Comparison of ENCODE assay signal across 13 mouse cellular contexts in genomic region chr12:76548082-76548423, GRCm38 (mm10). TPM values are rescaled to one million over a fixed set of nuclear protein-coding genes. Genes with fewer than 3 reads are reported as not detected.
DNase-seq lines count a peak whose midpoint lies in the region; ATAC-seq and TF ChIP-seq lines count a peak whose summit lies in the region.
"Had no signal": no experiment of that assay in that cellular context is flagged by ENCODE, and none has a peak within 500 bp of the region (broad histone marks: within the 10 kb centered on the region; RNA-seq: fewer than 3 reads in every experiment).

No protein-coding gene starts in this region.

- intact Hi-C loops in heart, postnatal 14 days (cut with DNase I) = loop anchor here (2.0 to 5.0 kb wide), 2 partner anchors 13 to 51 kb away; no protein-coding TSS in a partner anchor

- H3K4me3 ChIP-seq in heart, embryonic 13.5 days = no peak overlapping the region
- no peak overlapping the region for H3K4me3 ChIP-seq in liver, embryonic 13.5 days (replicated peaks)
- no peak overlapping the region for H3K4me3 ChIP-seq in liver, embryonic 11.5 days (ENCODE audit: low read depth, low read length)
- H3K4me3 ChIP-seq in embryonic facial prominence, embryonic 15.5 days (replicated peaks) = no peak overlapping the region; the same call in none of the 2 replicates
- no peak overlapping the region for H3K4me3 ChIP-seq in neural tube, embryonic 13.5 days
- no peak overlapping the region for H3K4me3 ChIP-seq in midbrain, postnatal 0 days (ENCODE audit: low read depth, low read length)
- H3K4me3 ChIP-seq: myocyte had no signal

- no peak for DNase-seq in heart, postnatal 14 days
- no peak for DNase-seq in liver, embryonic 13.5 days
- no peak for DNase-seq in liver, embryonic 11.5 days (ENCODE audit: low spot score)
- no peak for DNase-seq in midbrain, postnatal 0 days (ENCODE audit: low spot score)
- no peak for DNase-seq in frontal cortex, postnatal 36 days (ENCODE audit: low spot score in 2 of 2)
- DNase-seq: cerebellum, adult 11 months; gastrocnemius, postnatal 36 days; right cerebral cortex, postnatal 4 days had no signal

- WGBS in heart, embryonic 13.5 days = 35% methylated on average over 7 of the region's 7 CpGs
- WGBS in liver, embryonic 13.5 days (ENCODE audit: insufficient replicate concordance) = 18% methylated on average over 7 of the region's 7 CpGs
- WGBS in liver, embryonic 11.5 days = 23% methylated on average over 7 of the region's 7 CpGs
- 19% methylated on average over 7 of the region's 7 CpGs for WGBS in embryonic facial prominence, embryonic 15.5 days
- 24% methylated on average over 7 of the region's 7 CpGs for WGBS in neural tube, embryonic 13.5 days
- 27% methylated on average over 7 of the region's 7 CpGs for WGBS in midbrain, postnatal 0 days

- peak overlapping the region; percentile 77 for H3K9ac ChIP-seq in heart, embryonic 13.5 days
- H3K9ac ChIP-seq in liver, embryonic 13.5 days = 0 out of 2 replicates have a peak overlapping the region, but pooled peaks have one; percentile 11
- H3K9ac ChIP-seq in liver, embryonic 11.5 days (ENCODE audit: low read depth, low read length) = no peak overlapping the region
- H3K9ac ChIP-seq in embryonic facial prominence, embryonic 15.5 days = no peak overlapping the region
- H3K9ac ChIP-seq in neural tube, embryonic 13.5 days = no peak overlapping the region
- no peak overlapping the region for H3K9ac ChIP-seq in midbrain, postnatal 0 days (replicated peaks; ENCODE audit: low read length, poor library complexity, severe bottlenecking)
- H3K9ac ChIP-seq: liver, embryonic 14.5 days had no signal

- no peaks in the 10 kb centered on the region for H3K27me3 ChIP-seq in heart, embryonic 13.5 days (replicated peaks)
- H3K27me3 ChIP-seq in liver, embryonic 13.5 days = peaks cover 30% of the 10 kb centered on the region
- peaks cover 13% of the 10 kb centered on the region for H3K27me3 ChIP-seq in liver, embryonic 11.5 days (replicated peaks; ENCODE audit: control insufficient read depth, insufficient read depth, low read length)
- H3K27me3 ChIP-seq in embryonic facial prominence, embryonic 15.5 days = no peaks in the 10 kb centered on the region
- H3K27me3 ChIP-seq in neural tube, embryonic 13.5 days = peaks cover 38% of the 10 kb centered on the region
- peaks cover 12% of the 10 kb centered on the region for H3K27me3 ChIP-seq in midbrain, postnatal 0 days (ENCODE audit: insufficient read depth, low read length)

- no peak for TF ChIP-seq CTCF in midbrain, postnatal 0 days (IDR thresholded peaks at IDR 0.05)

- peak overlapping the region; percentile 26; the same call in 1 of the 2 replicates for H3K27ac ChIP-seq in heart, embryonic 13.5 days (replicated peaks)
- H3K27ac ChIP-seq in liver, embryonic 13.5 days = peak overlapping the region; percentile 34; the same call in 1 of the 2 replicates
- no peak overlapping the region for H3K27ac ChIP-seq in liver, embryonic 11.5 days (ENCODE audit: low read depth, low read length)
- peak overlapping the region; percentile 85 for H3K27ac ChIP-seq in embryonic facial prominence, embryonic 15.5 days (replicated peaks)
- H3K27ac ChIP-seq in neural tube, embryonic 13.5 days (replicated peaks) = no peak overlapping the region
- H3K27ac ChIP-seq in midbrain, postnatal 0 days (ENCODE audit: low read depth, low read length) = no peak overlapping the region
- H3K27ac ChIP-seq: liver, embryonic 14.5 days had no signal

- peak overlapping the region; percentile 71 for H3K4me2 ChIP-seq in heart, embryonic 13.5 days
- H3K4me2 ChIP-seq in liver, embryonic 13.5 days = no peak overlapping the region
- no peak overlapping the region for H3K4me2 ChIP-seq in liver, embryonic 11.5 days
- no peak overlapping the region; the same call in 1 of the 2 replicates for H3K4me2 ChIP-seq in embryonic facial prominence, embryonic 15.5 days (replicated peaks)
- peak overlapping the region; percentile 50 for H3K4me2 ChIP-seq in neural tube, embryonic 13.5 days
- no peak overlapping the region for H3K4me2 ChIP-seq in midbrain, postnatal 0 days (ENCODE audit: low read depth, low read length, poor library complexity, severe bottlenecking)

- H3K4me1 ChIP-seq in heart, embryonic 13.5 days = peaks cover 82% of the 10 kb centered on the region
- peaks cover 54% of the 10 kb centered on the region for H3K4me1 ChIP-seq in liver, embryonic 13.5 days (replicated peaks)
- H3K4me1 ChIP-seq in liver, embryonic 11.5 days (replicated peaks; ENCODE audit: control insufficient read depth, insufficient read depth, low read length) = peaks cover 28% of the 10 kb centered on the region
- H3K4me1 ChIP-seq in embryonic facial prominence, embryonic 15.5 days = peaks cover 47% of the 10 kb centered on the region
- peaks cover 36% of the 10 kb centered on the region for H3K4me1 ChIP-seq in neural tube, embryonic 13.5 days (replicated peaks)
- no peaks in the 10 kb centered on the region for H3K4me1 ChIP-seq in midbrain, postnatal 0 days (ENCODE audit: insufficient read depth, low read length)

- no peaks in the 10 kb centered on the region for H3K9me3 ChIP-seq in heart, embryonic 13.5 days
- no peaks in the 10 kb centered on the region for H3K9me3 ChIP-seq in liver, embryonic 13.5 days (replicated peaks)
- H3K9me3 ChIP-seq in liver, embryonic 11.5 days (ENCODE audit: control insufficient read depth, low read length) = no peaks in the 10 kb centered on the region
- no peaks in the 10 kb centered on the region for H3K9me3 ChIP-seq in embryonic facial prominence, embryonic 15.5 days (replicated peaks)
- no peaks in the 10 kb centered on the region for H3K9me3 ChIP-seq in neural tube, embryonic 13.5 days
- no peaks in the 10 kb centered on the region for H3K9me3 ChIP-seq in midbrain, postnatal 0 days (ENCODE audit: low read length)

- ATAC-seq in heart, embryonic 13.5 days (ENCODE audit: extremely low read depth, insufficient number of reproducible peaks, low FRiP score, low TSS enrichment) = no peak
- 0 out of 2 replicates have a peak, but pooled peaks have one; percentile 18 for ATAC-seq in liver, embryonic 13.5 days (ENCODE audit: low read depth)
- ATAC-seq in liver, embryonic 11.5 days (replicated peaks; ENCODE audit: low FRiP score) = no peak
- ATAC-seq in embryonic facial prominence, embryonic 15.5 days (ENCODE audit: insufficient number of reproducible peaks, low FRiP score, low TSS enrichment, low read depth) = no peak
- ATAC-seq in neural tube, embryonic 13.5 days (ENCODE audit: low read depth) = no peak
- ATAC-seq in midbrain, postnatal 0 days (ENCODE audit: low FRiP score) = no peak

- H3K36me3 ChIP-seq in heart, embryonic 13.5 days = no peaks in the 10 kb centered on the region
- H3K36me3 ChIP-seq in liver, embryonic 13.5 days = no peaks in the 10 kb centered on the region
- H3K36me3 ChIP-seq in liver, embryonic 11.5 days (ENCODE audit: control insufficient read depth, insufficient read depth, low read length) = no peaks in the 10 kb centered on the region
- no peaks in the 10 kb centered on the region for H3K36me3 ChIP-seq in embryonic facial prominence, embryonic 15.5 days
- H3K36me3 ChIP-seq in neural tube, embryonic 13.5 days = no peaks in the 10 kb centered on the region
- H3K36me3 ChIP-seq in midbrain, postnatal 0 days (ENCODE audit: insufficient read depth, low read length) = no peaks in the 10 kb centered on the region

RNA-seq across cellular contexts. Expression of gene Plekhg3, which starts 17.4 kb away (rescaled TPM):
- 6.5 and 7.2 TPM in 2 replicates for polyA plus RNA-seq in heart, embryonic 13.5 days (2015; fragmentation: Nextera tagmentation; extraction: Ambion mirVana)
- 10 to 100 TPM; 19.1 to 20.4 TPM for total RNA-seq in heart, postnatal 14 days (2021)
- 1.7 and 1.9 TPM in 2 replicates for polyA plus RNA-seq in liver, embryonic 13.5 days (2015; fragmentation: Nextera tagmentation; extraction: Ambion mirVana)
- polyA plus RNA-seq in liver, embryonic 11.5 days (2014; fragmentation: Nextera tagmentation; extraction: Ambion mirVana) = 3.4 and 4.1 TPM in 2 replicates
- polyA plus RNA-seq in embryonic facial prominence, embryonic 15.5 days (2015; fragmentation: Nextera tagmentation; extraction: Ambion mirVana) = 7.7 and 8.9 TPM in 2 replicates
- polyA plus RNA-seq in neural tube, embryonic 13.5 days (2015; fragmentation: Nextera tagmentation; extraction: Ambion mirVana) = 1.7 and 2.8 TPM in 2 replicates
- 6.2 and 8.4 TPM in 2 replicates for total RNA-seq in midbrain, postnatal 0 days (2014; rRNA removed)
- 0.71 and 1.2 TPM in 2 replicates for polyA plus RNA-seq in midbrain, postnatal 0 days (2015; fragmentation: Nextera tagmentation; extraction: Ambion mirVana)

Comparison
In these comparisons a context has a peak if more than half of its experiments do, and no peak if none do; other contexts are left out.
1. H3K27ac ChIP-seq: peak in heart, embryonic 13.5 days (single experiment), liver, embryonic 13.5 days (single experiment) and embryonic facial prominence, embryonic 15.5 days (single experiment); none in liver, embryonic 11.5 days (single experiment), neural tube, embryonic 13.5 days (single experiment) and midbrain, postnatal 0 days (single experiment).
2. H3K9ac ChIP-seq: peak in heart, embryonic 13.5 days (single experiment) and liver, embryonic 13.5 days (single experiment); none in liver, embryonic 11.5 days (single experiment), embryonic facial prominence, embryonic 15.5 days (single experiment), neural tube, embryonic 13.5 days (single experiment) and midbrain, postnatal 0 days (single experiment).
3. H3K4me2 ChIP-seq: peak in heart, embryonic 13.5 days (single experiment) and neural tube, embryonic 13.5 days (single experiment); none in liver, embryonic 13.5 days (single experiment), liver, embryonic 11.5 days (single experiment), embryonic facial prominence, embryonic 15.5 days (single experiment) and midbrain, postnatal 0 days (single experiment).